Mouse (Mus musculus) monocyte, adult 5-6 weeks (primary cell): ENCODE measurements around the gene Rtn4rl2. TPM values are rescaled to one million over a fixed set of nuclear protein-coding genes. Genes with fewer than 3 reads are reported as not detected.
"Not testable (repeated sequence)": the region's sequence is repeated elsewhere in the genome, so short reads cannot be mapped to it uniquely, and the experiment has no call there.

ENCODE experiments used
- ATAC-seq: fragments of 153-309, 156-312 bp; replicated peaks from 2 replicates; pipeline ENCODE4 v1.8.0; 2017; ENCODE audit warnings: mild to moderate bottlenecking; ENCODE audit not compliant: low TSS enrichment, insufficient number of reproducible peaks, severe bottlenecking, poor library complexity, low FRiP score
- total RNA-seq: library from RNA; stranded (forward); fragments of 200-1000, 200-491, 200-594 nt; gene quantifications from 3 replicates; pipeline ENCODE4 v1.2.3, GENCODE M21; 2017

Gene Rtn4rl2
- not detected in 3 replicates for total RNA-seq

DNA sequence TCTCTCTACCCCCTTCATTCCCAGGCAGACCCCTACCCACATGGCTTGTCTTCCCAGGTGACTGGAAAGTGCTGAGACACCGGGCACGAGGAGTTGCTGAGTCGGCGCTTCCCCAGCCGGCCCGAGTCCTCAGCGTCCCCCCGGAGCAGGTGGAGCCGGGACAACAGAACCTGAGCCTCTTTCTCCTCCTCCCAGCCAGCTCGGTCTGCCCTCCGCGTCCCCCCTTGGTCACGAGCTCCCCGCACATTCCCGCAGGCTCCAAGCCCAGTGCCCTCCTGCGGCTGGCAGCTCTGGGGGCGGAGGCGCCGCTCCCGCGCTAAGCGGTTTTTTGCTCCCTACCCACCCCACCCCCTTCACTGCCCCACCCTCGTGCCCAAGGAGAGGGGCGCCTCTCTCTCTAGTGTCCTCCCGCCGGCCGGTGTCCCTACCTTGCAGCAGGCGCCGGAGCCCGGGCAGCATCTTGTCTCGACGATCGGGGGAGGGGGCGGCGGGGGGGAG, at the start of gene Rtn4rl2:
Rtn4rl2 (minus strand) TSS at position 477 of the 498 bp plus-strand sequence.
- no peak for ATAC-seq

DNA sequence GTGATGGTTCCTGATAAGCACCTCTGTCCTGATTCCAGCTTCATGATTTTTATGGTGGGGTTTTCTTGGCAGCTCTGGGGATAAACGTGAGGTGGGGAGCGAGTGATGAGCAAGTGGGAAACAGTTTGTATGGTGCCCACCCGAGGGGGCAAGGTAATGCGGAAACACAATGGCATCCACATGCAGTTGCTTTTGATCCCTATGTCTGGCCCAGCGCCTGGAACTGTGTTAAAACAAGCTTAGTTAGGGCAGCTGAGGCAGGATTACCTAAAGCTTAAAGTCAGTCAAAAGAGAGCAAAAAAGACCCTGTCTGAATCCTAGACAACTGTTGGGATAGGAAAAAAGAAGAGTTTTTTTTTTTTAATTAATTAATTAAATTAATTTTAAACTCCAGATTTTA, 48.6 kb upstream of the Rtn4rl2 start:
- ATAC-seq, result no peak

DNA sequence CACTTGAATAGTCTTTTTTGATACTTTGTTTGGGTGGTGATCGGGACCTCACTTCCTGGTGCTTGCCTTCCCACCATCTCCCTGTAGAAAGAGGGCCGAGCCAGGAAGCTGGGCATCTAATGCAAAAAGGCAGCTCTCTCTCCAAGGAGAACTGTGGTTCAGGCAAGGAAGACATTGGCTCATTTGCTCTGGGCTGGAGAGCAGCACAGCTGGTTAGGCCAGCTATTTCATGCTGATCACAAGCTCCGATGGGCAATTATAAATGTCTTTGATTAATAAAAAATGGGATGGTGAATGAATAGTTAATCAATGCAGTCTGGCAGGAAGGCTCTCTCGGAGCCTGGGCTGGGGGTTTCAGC, 48.1 kb upstream of the Rtn4rl2 start:
- ATAC-seq, result no peak

DNA sequence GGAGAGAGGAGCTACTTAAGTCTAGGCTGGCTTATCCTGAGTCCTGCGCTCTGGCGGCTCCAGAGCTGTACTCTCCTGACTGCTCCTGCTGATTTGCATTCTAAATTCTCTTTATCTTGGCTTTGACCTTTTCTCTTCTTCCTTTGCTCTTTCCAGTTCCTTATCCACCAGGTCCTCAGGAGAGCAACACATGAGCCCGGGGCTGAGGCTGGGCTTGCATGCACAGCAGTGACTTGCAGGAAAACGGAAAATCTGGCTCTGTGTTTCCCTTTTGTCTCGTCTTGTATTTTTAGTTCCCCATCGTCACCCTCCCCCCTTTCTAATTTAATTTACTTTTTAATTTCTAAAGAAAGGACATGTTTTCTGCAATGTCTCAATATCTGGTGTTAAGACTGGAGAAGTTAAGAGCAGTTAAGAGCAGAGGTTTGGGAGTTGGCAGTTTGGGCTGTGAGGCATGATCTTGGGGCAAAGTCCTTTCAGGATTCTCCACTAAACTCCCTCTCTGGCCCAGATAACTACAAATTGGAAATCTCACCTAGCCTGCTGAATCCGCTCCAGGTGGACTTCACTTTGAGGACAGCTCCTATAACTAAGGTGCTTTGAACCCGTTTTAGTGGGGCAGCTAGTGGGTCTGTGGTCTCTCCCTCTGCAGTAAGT, 47.6 kb upstream of the Rtn4rl2 start:
- no peak for ATAC-seq

DNA sequence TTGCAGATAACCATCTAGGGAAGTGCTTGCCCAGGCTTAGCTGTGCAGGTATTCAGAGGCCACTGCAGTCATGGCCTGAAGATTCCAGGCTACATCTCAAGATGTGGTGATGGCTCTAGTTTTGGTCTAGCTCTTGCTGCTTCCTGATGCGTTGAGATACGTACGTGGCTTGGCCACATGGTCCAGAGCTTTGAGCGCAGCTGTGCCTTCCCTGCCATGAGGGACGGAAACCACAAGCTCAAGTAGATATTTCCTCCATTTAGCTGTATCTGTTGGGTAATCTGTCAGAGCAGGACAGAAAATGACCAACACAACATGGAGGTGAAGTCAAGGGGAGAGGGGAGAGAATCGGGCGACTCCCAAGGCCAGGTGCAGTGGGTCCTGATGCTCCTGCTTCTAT, 43.7 kb upstream of the Rtn4rl2 start:
- peak; percentile 27; the same call in 1 of the 2 replicates for ATAC-seq

DNA sequence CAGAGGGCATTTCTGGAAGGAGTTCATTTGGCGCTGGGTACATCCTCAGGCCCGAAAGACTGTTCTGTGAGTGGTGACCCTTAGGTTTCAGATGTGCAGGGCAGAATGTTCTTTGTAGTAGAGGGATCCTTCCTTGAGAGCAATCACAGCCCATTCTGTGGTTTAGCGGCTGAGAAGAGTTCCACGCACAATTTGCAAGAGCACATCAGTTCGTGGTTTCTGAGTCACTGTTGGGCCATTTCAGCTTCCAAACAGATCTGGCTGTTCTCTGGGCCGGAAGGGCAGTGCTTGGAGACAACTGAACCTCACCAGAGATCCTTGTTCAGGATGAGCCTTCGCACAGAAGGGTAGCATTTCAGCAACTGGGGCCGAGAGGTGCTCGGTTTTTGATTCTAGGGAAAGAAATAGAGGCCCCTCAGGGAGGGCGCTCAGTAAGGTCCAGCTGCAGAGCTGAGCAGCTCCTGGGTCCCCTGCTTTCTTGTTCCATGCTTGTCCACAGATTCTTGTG, 33.1 kb upstream of the Rtn4rl2 start:
- ATAC-seq, result no peak

DNA sequence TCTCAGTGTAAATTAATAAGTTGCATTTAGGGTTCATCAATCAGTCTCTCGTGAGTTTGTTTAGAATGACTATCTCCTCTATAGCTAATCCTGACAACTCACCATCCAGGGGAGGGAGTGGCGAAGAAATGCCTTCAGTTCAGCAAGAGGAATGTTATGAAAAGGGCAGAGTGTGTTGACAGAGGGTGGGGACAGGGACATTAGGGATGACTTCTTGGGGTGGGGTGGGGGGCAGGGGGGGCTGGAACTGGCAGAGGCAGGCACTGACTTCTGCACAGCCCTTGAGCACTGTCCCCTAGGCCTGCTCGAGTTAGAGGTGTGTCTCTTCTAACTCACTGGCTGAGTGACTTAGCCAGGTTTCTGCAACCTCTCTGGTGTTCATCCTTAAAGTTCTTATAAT, 31.7 kb upstream of the Rtn4rl2 start:
- no peak for ATAC-seq

DNA sequence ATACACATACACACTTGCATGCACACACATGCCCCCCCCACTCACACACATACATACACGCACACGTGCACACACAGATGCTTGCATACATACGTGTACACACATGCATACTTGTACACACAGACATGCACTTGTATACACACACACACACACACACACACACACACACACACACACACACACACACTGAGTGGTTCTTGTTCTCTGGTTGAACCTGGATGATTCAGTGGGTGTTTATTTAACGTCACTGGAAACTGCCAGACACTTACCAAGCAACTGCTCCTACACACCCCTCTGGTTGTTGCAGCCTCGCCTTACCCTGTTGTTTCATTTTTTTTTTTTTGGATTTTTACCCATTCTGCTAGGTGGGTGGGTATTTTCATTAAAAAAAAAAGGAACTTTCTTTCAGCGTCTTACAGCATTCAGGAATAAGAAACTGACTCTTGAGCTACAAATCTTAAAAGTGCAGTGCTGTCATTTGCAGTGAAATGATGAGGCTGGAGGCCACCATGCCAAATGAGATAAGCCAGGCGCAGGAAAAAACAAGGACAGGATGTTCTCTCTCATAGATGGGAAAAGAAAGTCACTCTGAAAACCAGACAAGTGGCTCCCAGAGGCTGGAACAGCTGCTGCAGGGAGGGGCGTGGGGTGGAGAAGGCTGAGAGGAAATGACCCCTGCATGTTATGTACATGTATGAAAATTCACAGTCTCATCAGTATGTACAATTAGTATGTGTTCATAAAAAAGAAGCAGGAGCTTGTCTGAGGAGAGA, 30.2 kb upstream of the Rtn4rl2 start:
- ATAC-seq, result no peak

DNA sequence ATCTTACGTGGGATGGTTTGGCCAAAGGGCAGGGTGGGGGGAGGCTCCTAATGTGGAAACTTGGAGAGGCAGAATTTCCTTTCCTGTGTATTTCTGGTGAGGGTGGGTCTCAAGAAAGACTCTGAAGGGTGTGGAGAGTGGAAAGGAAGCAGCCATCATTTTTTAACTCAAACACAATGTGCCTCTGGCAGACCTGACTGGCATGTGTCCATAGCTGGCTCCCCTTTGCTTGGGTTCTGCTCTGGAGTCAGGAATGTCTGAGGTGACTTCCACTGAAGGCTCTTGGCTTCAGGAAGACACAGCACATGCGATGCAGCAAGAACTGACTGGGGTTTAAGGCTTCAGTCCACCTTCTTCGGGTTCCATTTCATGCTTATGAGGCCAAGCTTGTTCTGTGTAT, 28.8 kb upstream of the Rtn4rl2 start:
- no peak for ATAC-seq

DNA sequence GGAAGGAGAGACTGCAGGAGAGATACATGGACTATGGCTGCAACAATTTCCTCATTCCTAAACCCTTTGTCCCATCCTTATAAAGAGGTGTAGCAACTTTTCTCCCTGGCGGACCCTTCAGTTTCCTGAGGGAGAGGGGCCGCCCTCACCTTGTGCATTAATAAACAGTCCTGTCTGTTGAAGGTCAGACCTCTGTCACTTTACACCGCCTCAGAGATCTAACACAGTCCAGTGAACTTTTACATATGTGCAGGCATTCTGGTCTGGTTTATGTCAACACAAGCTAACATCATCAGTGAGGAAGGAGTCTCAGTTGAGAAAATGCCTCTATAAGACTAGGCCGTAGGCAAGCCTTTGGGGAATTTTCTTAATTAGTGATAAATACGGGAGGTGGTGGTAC, 27.4 kb upstream of the Rtn4rl2 start:
- ATAC-seq, result no peak

DNA sequence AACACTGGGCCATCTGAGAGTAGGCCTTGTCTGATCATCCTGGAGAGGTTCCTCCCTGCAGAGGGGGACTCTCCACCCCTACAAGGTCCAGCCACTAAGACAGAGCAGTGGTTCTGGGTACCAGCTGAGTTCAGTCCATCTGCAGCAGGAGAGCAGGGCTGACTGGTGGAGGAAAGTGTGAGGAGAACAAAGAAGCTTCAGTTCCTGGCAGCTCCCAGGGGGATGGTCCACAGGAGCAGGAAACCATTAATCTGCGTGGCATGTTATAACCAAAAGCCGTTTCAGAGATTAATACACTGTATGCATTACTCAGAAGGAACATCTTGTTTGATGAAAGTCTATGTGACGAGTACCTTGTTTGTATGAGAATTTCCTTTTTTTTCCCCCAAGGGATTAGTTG, 26.2 kb upstream of the Rtn4rl2 start:
- ATAC-seq, result no peak

DNA sequence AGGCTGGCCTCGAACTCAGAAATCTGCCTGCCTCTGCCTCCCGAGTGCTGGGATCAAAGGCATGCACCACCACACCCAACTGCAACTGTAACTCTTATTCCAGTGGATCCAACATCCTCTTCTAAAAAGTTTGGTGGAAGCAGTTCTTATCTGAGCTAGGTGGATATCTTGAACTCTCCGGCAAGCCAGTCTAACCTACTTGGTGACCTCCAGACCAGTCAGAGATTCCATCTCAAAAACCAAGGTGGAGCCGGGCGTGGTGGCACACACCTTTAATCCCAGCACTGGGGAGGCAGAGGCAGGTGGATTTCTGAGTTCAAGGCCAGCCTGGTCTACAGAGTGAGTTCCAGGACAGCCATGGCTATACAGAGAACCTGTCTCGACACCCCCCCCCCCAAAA, 10.2 kb upstream of the Rtn4rl2 start:
- ATAC-seq, result not testable (repeated sequence)

DNA sequence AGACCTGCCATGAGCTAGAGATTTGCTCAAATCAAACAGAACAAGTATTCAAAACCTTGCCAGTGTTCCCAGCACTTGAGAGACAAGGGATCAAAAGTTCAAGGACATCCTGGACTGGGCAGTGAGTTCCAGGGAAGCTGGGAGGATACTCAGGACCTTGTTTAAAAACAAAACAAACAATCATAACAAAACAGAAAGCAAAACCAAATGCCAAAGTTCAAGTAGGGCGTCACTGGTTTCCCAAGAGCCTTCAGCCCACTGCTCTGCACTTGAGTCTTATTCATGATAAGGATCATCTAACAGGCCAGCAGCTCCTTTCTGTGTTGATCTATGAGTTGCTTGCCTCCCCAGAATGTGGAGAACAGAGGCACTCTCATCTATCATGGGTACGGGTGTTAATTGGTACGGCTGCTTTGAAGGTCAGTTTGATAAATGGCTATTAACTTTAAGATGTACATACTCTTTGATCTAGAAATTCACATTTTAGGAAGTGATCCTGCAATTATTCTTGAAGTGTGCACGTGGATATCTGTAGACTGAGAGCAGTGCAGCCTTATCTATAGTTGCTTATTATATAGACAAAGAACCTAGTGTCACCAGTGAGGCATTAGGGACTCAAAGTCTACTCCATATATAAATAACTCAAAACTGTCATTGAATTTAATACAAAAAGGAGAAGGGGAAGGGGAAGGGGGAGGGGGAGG, 9.1 kb upstream of the Rtn4rl2 start:
- no peak for ATAC-seq

DNA sequence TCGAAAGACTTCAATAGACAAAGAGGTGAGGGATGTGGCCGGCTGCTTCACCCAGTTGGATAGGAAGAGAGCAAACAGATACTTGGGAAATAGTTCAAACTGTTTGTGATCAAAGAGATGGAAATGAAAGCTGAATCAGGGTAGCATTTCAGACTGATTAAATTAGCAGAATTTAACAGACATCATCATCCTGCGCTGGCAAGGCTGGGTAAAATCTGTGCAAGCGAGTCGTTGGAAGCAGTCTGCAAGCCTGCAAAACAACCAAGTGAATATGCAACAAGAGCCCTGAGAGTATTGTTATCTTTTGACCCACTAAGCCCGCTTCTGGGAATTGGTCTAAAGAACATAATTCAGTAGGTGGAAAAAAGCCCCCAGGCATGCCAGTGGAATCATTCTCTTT, 6.8 kb upstream of the Rtn4rl2 start:
- ATAC-seq, result no peak

DNA sequence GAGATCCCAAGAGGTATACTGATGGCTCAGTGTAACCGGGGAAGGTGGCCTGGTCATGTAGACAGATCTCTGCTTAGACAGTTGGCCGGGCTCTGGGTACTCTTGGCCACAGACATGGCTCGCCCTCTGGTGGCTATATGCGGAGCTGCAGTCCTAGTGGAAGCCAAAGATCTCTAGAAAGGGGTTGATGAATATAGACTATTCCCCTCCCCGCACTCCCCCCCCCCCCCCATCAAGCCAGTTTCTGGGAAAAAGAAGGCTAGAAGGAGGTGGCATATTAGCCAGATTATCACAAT, 3.5 kb upstream of the Rtn4rl2 start:
- peak; percentile 61 for ATAC-seq

DNA sequence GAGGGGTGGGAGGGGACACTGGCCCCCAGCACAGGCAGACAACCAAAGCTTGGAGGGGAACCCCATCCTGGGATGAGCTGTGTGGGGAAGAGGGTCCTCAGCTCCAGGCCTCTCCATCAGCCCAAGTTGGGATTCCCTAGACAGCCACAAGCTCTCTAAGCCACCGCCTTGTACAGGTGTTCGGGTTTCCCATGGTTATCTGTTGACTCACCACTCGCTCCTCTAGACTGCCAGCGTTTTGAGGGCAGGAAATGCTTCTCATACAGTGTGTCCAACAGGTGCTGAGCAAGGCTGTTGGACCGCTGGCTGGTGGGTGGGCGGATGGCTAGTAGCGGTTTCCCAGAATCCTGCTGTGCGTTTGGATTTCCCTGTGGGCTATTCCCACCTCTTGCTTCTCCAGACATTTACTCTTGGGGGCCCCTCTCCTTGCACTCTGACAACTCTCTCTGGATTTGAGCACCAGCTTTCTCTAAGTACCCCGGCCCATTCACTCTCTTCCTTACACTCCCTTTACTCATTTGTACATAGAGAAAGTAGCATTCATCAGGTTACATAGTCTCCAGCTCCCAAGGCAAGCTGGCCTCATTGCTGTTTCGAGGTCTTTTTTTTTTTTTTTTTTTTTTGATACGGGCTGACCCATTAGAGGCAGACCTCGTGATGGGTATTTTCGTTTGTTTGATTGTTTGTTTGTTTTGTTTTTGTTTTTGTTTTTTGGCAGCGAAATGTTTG, 3.0 kb upstream of the Rtn4rl2 start:
- no peak for ATAC-seq

DNA sequence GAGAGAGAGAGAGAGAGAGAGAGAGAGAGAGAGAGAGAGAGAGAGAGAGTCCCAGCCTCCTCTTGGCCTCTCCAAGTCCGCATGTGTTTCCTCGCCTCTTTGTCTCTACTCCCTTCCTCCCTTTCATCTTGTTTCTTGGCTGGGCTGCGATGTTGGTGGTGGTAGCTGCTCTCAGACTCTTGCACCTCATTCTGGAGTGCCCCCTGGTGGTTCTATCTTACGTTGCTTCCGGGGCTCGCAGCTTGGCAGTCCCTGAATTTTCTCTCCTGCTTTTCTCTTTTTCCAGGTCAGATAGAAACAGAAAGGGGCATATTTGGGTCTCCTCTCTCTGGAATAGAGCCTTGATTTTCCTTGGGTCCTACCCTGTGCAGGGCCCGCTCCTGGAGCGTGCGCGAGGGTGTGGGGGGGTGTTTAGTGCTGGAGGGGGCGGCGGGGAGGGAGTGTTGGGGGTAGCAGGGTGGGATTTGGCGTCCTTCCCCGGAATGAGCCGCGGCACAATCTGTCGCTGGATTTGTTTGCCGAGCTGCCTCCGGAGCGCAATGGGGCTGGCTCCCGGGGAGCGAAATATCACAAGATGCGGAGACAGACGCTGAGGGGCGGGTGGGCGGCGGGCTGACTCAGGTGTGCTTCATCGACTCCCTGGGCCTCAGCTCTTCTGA, 2.3 kb upstream of the Rtn4rl2 start:
- 0 out of 2 replicates have a peak, but pooled peaks have one; percentile 42 for ATAC-seq

DNA sequence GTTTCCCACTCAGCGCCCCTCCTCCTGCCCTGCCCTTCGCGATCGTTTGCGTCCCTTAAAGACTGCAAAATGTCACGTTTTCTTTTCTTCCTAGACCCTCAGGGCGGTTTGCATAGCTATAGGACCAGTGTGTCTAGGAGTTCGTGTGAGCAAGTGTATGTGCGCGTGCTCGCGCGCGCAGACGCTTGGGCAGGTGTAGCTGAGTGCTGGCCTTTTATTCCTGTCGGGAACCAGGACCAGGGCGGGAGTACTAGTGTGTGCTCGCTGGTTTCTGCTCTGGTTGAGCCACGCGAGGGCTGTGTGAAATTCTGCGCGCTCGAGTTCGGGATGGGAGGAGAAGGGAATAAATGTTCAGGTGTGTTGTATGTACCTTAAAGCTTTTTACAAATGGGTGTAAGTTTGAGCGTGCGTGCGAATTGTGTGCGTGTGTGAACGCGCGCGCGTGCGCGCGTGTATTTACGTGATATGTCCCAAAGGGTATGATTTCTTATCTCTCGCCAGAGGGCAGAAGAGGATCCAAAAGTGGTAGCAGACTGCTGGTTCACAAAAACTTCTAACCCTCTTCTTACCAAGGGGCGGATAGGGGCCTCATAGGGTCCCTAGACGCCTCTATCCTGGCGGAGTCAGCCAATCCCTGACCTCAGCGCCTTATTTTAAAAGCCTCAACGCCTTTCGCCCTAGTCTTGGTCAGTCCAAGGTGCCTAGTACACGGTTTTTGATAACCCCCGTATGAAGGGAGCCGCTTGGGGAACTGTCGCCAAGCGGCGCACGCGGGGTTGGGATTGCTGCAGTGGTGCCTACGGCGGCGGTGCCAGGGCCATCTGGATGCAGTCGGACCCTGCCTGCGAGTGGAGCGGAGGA, 1.1 kb upstream of the Rtn4rl2 start:
- no peak for ATAC-seq
